Mouse (Mus musculus) intestine, embryonic 14.5 days (tissue): ENCODE measurements around the gene Ttyh3. TPM values are rescaled to one million over a fixed set of nuclear protein-coding genes. Genes with fewer than 3 reads are reported as not detected.

Experiments
- ATAC-seq: fragments of 200-750 bp; cut with Nextera tagmentation; replicated peaks from 2 replicates; pipeline ENCODE4 v1.8.0; 2017; ENCODE audit warnings: low read depth, moderate number of reproducible peaks, moderate TSS enrichment, moderate library complexity; ENCODE audit not compliant: low FRiP score, low TSS enrichment
- DNase-seq: peaks from one replicate; pipeline ENCODE4 v3.0.0-alpha.2; 2018; ENCODE audit warnings: low spot score
- H3K27ac ChIP-seq: fragments of 300-500 bp; sonication (generic); 2 replicates; pipeline ENCODE4 v1.5.1; 2014; ENCODE audit warnings: low read depth, mild to moderate bottlenecking, control low read depth
- H3K27me3 ChIP-seq: fragments of 300-500 bp; sonication (generic); replicated peaks from 2 replicates; pipeline ENCODE4 v1.6.1; 2014; ENCODE audit warnings: low read length, control low read depth; ENCODE audit not compliant: control insufficient read depth, insufficient read depth
- H3K36me3 ChIP-seq: fragments of 300-500 bp; sonication (generic); 2 replicates; pipeline ENCODE4 v1.6.1; 2014; ENCODE audit warnings: low read length, control low read depth; ENCODE audit not compliant: control insufficient read depth, insufficient read depth
- H3K4me1 ChIP-seq: fragments of 300-500 bp; sonication (generic); replicated peaks from 2 replicates; pipeline ENCODE4 v1.6.1; 2014; ENCODE audit warnings: low read length, control low read depth, mixed read lengths; ENCODE audit not compliant: control insufficient read depth, insufficient read depth
- H3K4me2 ChIP-seq: fragments of 300-500 bp; sonication (generic); 2 replicates; pipeline ENCODE4 v1.6.1; 2014; ENCODE audit warnings: low read length
- H3K4me3 ChIP-seq: fragments of 300-500 bp; sonication (generic); 2 replicates; pipeline ENCODE4 v1.5.1; 2014; ENCODE audit warnings: low read depth, low read length, control low read depth, mixed read lengths
- H3K9ac ChIP-seq: fragments of 300-500 bp; sonication (generic); 2 replicates; pipeline ENCODE4 v1.6.1; 2014; ENCODE audit warnings: mild to moderate bottlenecking, low read length
- H3K9me3 ChIP-seq: fragments of 300-500 bp; sonication (generic); 2 replicates; pipeline ENCODE4 v1.6.1; 2016; ENCODE audit warnings: low read length, control low read depth; ENCODE audit not compliant: control insufficient read depth
- WGBS: fragments of 180-500 bp; shearing (Covaris S2); extraction: QIAGEN DNeasy Blood & Tissue Kit; methylation state at CpG from one replicate; pipeline ENCODE4 v1.1.7; 2014; 5-methylcytosine and 5-hydroxymethylcytosine counted together
- polyA plus RNA-seq: library from polyadenylated mRNA; unstranded; fragments of >200 nt; fragmentation: Nextera tagmentation; extraction: Ambion mirVana; gene quantifications from 2 replicates; pipeline ENCODE4 v1.2.1, GENCODE M21; 2014

Gene Ttyh3
- polyA plus RNA-seq, 1 experiment from 2014 or later, result 44.8 TPM

- H3K4me1 ChIP-seq, result no peaks in the 10 kb centered on the region
- H3K9ac ChIP-seq, result no peak overlapping the region
- WGBS, result 60% methylated on average over 7 of the region's 7 CpGs
- ATAC-seq (0 out of 2 replicates have a peak, but pooled peaks have one; percentile 13), DNase-seq (peak; percentile 65)
- no peak overlapping the region for H3K4me3 ChIP-seq
- no peak overlapping the region for H3K27ac ChIP-seq
- no peak overlapping the region for H3K4me2 ChIP-seq
- H3K27me3 ChIP-seq, result no peaks in the 10 kb centered on the region
- no peaks in the 10 kb centered on the region for H3K9me3 ChIP-seq
- peaks cover 41% of the 10 kb centered on the region for H3K36me3 ChIP-seq
These were observed 28.7 kb downstream of the Ttyh3 start for GRCm38 (mm10) chr5:140619895-140620736.

GRCm38 (mm10) chr5:140619151-140619771 lies 29.6 kb downstream of the Ttyh3 start:
- ATAC-seq (peak; percentile 49), DNase-seq (peak; percentile 89)
- no peaks in the 10 kb centered on the region for H3K27me3 ChIP-seq
- H3K9ac ChIP-seq, result no peak overlapping the region
- no peak overlapping the region for H3K27ac ChIP-seq
- no peaks in the 10 kb centered on the region for H3K4me1 ChIP-seq
- no peak overlapping the region for H3K4me3 ChIP-seq
- peaks cover 33% of the 10 kb centered on the region for H3K36me3 ChIP-seq
- H3K4me2 ChIP-seq, result no peak overlapping the region
- no peaks in the 10 kb centered on the region for H3K9me3 ChIP-seq
- 28% methylated on average over 6 of the region's 6 CpGs for WGBS

- WGBS, result 75% methylated on average over 5 of the region's 5 CpGs
- no peak overlapping the region for H3K4me2 ChIP-seq
- H3K27ac ChIP-seq, result no peak overlapping the region
- ATAC-seq (no peak), DNase-seq (no peak)
- H3K9me3 ChIP-seq, result no peaks in the 10 kb centered on the region
- no peaks in the 10 kb centered on the region for H3K27me3 ChIP-seq
- H3K36me3 ChIP-seq, result peaks cover 23% of the 10 kb centered on the region
- H3K4me1 ChIP-seq, result no peaks in the 10 kb centered on the region
- no peak overlapping the region for H3K4me3 ChIP-seq
- H3K9ac ChIP-seq, result no peak overlapping the region
These were observed 31.1 kb downstream of the Ttyh3 start for GRCm38 (mm10) chr5:140617714-140618113.

GRCm38 (mm10) chr5:140616691-140617090 lies 32.1 kb downstream of the Ttyh3 start:
- H3K9ac ChIP-seq, result no peak overlapping the region
- H3K27me3 ChIP-seq, result 0 out of 2 replicates have a peak, but pooled peaks cover 1% of the 10 kb centered on the region
- no peak overlapping the region for H3K27ac ChIP-seq
- ATAC-seq (no peak), DNase-seq (no peak)
- H3K36me3 ChIP-seq, result peaks cover 15% of the 10 kb centered on the region
- H3K4me3 ChIP-seq, result no peak overlapping the region
- H3K9me3 ChIP-seq, result no peaks in the 10 kb centered on the region
- H3K4me1 ChIP-seq, result peaks cover 7% of the 10 kb centered on the region
- no peak overlapping the region for H3K4me2 ChIP-seq
- WGBS, result 66% methylated on average over 9 of the region's 9 CpGs

GRCm38 (mm10) chr5:140616110-140616503 lies 32.7 kb downstream of the Ttyh3 start:
- DNase-seq, result no peak
- Histone ChIP-seq H3K4me2 (no peak overlapping the region), H3K4me1 (peaks cover 12% of the 10 kb centered on the region), H3K36me3 (peaks cover 10% of the 10 kb centered on the region; the same call in 1 of the 2 replicates), H3K27ac (no peak overlapping the region), H3K9me3 (no peaks in the 10 kb centered on the region), H3K4me3 (no peak overlapping the region), H3K9ac (no peak overlapping the region), H3K27me3 (0 out of 2 replicates have a peak, but pooled peaks cover 3% of the 10 kb centered on the region)
- ATAC-seq, result no peak
- 74% methylated on average over 6 of the region's 6 CpGs for WGBS

GRCm38 (mm10) chr5:140615321-140616109 lies 33.3 kb downstream of the Ttyh3 start:
- Histone ChIP-seq H3K9ac (no peak overlapping the region), H3K4me1 (peaks cover 18% of the 10 kb centered on the region), H3K27me3 (peaks cover 3% of the 10 kb centered on the region; the same call in 1 of the 2 replicates), H3K9me3 (no peaks in the 10 kb centered on the region), H3K36me3 (peaks cover 9% of the 10 kb centered on the region; the same call in 1 of the 2 replicates), H3K27ac (no peak overlapping the region), H3K4me2 (no peak overlapping the region), H3K4me3 (no peak overlapping the region)
- DNase-seq, result no peak
- WGBS, result 75% methylated on average over 10 of the region's 10 CpGs
- ATAC-seq, result no peak

- Histone ChIP-seq H3K9ac (no peak overlapping the region), H3K27ac (no peak overlapping the region), H3K4me1 (peaks cover 25% of the 10 kb centered on the region), H3K4me2 (no peak overlapping the region), H3K4me3 (no peak overlapping the region), H3K9me3 (no peaks in the 10 kb centered on the region), H3K27me3 (peaks cover 3% of the 10 kb centered on the region; the same call in 1 of the 2 replicates), H3K36me3 (peaks cover 9% of the 10 kb centered on the region; the same call in 1 of the 2 replicates)
- DNase-seq (no peak), ATAC-seq (no peak)
- WGBS, result 77% methylated on average over 4 of the region's 4 CpGs
These were observed 34.0 kb downstream of the Ttyh3 start for GRCm38 (mm10) chr5:140614837-140615236.

- H3K4me3 ChIP-seq, result no peak overlapping the region
- H3K9me3 ChIP-seq, result no peaks in the 10 kb centered on the region
- no peak overlapping the region for H3K4me2 ChIP-seq
- peaks cover 30% of the 10 kb centered on the region for H3K4me1 ChIP-seq
- peaks cover 7% of the 10 kb centered on the region for H3K27me3 ChIP-seq
- no peak overlapping the region for H3K9ac ChIP-seq
- H3K27ac ChIP-seq, result no peak overlapping the region
- peaks cover 9% of the 10 kb centered on the region; the same call in 1 of the 2 replicates for H3K36me3 ChIP-seq
- WGBS, result 94% methylated on average over 10 of the region's 10 CpGs
- DNase-seq (no peak), ATAC-seq (no peak)
These were observed 34.7 kb downstream of the Ttyh3 start for GRCm38 (mm10) chr5:140614141-140614540.
